Mouse (Mus musculus) monocyte, adult 5-6 weeks (primary cell): ENCODE measurements around the gene Lcn9. TPM values are rescaled to one million over a fixed set of nuclear protein-coding genes. Genes with fewer than 3 reads are reported as not detected.

Experiments used
- ATAC-seq: fragments of 153-309, 156-312 bp; replicated peaks from 2 replicates; pipeline ENCODE4 v1.8.0; 2017; ENCODE audit warnings: mild to moderate bottlenecking; ENCODE audit not compliant: low TSS enrichment, insufficient number of reproducible peaks, severe bottlenecking, poor library complexity, low FRiP score
- total RNA-seq: library from RNA; stranded (forward); fragments of 200-1000, 200-491, 200-594 nt; gene quantifications from 3 replicates; pipeline ENCODE4 v1.2.3, GENCODE M21; 2017

The Lcn9 gene
- total RNA-seq, 1 experiment from 2014 or later, result not detected

DNA sequence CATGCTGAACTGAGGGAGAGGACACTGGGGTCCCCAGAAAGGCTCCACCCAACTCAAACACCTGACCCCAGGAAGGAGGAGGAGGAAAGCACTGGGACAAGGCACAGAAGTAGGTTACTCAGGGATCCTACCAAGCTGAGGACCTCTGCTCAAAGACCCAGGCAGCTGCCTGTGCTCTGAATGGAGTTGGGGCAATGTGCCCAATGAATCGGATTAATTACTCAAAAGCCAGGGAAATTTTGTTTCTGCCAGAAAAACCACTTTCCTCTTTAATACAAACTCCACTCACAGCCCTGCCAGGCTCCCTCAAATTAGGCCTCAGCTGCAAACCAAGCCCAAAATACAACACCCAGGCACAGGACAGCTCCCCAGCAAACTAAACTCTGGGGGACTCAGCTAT, 19.8 kb downstream of the Lcn9 start:
- no peak for ATAC-seq

DNA sequence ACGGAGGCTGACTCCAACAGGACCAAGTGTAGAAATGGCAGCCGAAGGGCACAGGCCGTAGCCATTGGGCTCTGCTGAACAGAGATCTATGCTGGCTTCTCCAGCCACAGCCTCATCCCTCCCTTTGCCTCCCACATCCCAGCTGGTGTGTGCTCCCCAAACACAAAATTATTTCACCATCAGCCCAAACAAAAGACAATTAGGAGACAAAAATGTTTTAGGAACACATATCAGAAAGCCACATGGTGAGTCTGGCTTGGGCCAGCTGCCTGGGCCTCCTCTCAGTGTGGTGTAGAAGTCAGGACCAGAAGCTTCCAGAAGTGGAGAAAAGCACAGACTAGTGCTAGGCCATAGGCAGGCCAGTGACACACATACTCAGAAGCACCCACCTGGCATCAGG, 21.1 kb downstream of the Lcn9 start:
- no peak for ATAC-seq

DNA sequence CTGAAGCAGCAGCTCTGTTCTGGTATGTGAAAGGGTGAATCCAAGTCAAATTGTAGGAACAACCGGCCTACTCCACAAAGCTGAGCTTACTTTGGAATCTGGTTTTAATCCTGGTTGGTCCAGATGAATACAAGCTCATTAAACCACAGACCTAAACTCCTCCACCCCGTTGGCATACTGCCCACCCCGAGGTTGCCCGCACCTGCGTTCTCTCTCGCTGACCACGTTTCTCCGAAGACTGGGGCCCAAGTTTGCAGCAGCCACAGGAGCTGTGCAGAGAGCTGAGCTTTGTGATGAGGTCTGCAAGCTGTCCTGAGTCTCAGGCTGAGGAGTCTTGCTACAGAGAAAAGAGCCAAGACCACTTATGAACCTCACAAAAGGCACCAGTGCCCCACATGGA, 23.6 kb downstream of the Lcn9 start:
- no peak for ATAC-seq

DNA sequence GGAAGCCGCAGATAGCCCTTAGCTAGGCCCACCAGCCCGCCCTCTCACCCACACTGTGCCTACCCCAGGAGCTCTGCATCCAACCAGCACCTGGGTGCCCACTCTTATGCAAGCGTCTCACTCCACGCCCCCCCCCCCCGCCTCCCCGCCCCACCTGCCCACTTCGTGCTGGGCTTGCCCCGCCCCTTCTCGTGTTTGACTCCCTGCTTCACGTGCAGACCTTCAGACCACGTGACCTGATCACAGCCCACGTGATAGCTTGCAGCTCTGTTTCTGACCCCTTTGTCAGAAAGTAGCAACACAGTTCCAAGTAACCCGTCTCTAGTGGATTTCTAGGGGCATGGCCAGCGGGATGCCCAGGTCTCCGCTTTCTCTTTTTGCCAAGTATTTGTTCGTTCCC, 24.3 kb downstream of the Lcn9 start, which contains the start of gene Sohlh1:
Gene Sohlh1 (minus strand): TSS at position 23 of the 400 bp plus-strand sequence.
- no peak for ATAC-seq

DNA sequence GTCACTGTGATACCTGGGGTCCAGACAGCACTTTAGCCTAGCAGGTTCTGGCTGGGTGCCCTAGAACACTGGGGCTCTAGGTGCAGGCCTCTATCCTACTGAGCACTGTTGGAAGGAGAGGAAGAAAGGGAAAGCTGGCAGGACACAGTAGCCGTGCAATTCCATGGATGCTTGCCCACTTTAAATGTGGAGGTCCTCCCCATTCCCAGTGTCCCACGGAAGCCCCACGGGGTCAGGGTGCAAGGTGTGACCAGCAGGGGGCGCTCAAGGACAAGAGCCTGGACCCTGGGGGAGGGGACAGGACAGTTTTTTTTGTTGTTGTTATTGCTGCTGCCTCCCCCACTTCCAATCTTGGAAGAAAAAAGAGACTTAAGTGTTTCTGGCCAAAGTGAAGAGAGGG, 27.4 kb downstream of the Lcn9 start:
- ATAC-seq, result no peak

DNA sequence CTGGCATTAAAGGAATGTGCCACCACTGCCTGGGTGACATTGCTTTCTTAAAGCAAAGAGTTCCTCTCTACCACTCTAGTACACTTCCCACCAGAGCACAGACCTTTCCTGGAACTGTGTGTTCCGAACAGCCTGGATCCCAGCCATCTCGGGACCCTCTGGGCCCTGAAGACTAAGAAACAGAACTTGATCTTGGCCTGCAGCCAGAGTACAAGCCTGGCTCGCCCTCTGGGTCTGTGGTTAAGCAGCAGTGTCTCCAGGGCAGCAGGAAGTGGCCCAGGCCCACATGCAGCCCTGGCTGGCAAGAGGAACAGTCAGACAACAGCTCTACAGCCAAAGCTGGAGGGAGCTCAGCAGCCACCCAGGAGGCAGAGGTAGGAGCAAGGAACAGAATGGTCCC, 29.7 kb downstream of the Lcn9 start:
- no peak for ATAC-seq

DNA sequence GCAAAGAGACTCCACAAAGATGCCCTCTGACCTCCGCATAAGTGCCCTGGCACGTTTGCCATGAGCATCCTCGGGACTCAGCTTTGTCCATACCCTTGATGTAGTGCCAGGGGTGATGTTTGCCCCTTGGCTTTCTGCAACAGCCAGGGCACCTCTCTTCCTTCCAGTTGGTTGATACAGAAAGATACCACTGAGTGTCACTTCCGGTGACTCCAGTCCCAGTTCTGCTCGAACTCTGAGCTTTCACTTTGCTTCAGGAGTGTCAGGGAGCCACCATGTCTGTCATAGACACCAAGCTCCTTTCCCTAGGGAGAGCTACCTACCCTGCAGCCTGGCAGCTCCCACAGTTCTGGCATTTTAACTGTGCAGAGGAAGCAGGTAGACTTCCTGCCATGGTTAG, 31.0 kb downstream of the Lcn9 start:
- no peak for ATAC-seq

DNA sequence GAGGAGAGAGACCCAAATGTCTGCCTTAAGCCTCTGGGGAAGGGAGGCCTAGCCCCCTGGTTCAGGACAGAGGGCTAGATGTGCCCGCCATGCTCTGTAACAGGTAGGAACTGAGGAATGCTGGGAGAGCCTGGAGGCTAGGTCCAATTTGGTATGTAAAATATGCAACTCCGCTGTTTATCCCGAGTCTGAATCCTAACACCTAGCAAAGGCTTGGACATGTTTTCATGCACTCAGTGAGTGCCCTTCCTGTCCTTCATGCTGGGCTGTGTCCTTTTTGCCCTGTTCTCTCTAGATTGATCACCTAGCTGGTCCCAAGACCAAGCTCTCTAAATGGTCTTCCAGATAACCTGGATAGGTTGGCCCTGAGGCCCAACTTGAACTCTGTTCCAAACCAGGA, 36.9 kb downstream of the Lcn9 start:
- no peak for ATAC-seq

DNA sequence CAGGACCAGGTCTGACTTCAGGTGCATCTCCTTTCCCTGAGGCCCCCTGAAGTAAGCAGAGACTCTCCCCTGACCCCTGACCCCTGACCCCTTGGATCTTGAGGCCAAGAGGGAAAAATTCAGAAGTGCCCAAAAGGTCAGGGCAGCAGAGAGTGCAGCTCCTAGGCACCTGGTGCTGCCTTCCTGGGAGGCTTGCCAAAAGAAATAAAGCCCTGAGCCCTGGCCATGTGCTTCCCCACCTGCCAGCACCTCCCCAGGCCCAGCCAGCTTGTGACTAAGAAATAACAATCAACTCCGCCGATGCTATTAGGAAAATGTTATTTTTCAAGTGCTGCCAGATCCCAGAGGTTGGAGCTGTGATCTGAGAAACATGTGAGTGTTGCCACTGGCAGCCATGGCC, 39.1 kb downstream of the Lcn9 start:
- no peak for ATAC-seq

DNA sequence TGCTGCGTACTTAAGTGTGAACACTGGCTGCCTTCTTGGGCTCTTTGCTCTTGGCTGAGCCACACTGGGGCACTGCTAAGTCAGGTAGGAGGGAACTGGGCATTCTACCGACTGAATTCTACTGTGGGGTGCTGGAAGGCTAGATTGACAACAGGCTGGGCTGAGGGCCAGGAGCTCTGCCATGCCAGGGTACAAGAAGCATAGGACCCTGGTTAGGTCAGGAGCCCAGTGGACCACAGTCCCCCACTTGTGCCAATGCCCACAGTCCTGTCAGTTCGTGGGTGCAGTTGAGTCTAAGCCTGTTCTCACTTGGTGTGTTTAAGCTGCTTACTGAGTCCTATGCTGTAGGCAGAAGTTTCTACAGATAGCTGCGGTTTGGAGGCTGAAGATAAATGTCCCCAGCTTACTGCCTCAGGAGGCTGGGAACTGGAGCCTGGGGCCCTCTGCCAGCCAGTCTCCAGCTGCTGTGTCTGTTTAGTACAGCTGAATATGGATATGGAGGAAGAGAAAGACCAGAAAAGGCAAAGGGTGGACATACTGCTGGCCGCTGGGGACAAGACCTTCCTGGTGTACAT, 39.8 kb downstream of the Lcn9 start:
- ATAC-seq, result no peak

DNA sequence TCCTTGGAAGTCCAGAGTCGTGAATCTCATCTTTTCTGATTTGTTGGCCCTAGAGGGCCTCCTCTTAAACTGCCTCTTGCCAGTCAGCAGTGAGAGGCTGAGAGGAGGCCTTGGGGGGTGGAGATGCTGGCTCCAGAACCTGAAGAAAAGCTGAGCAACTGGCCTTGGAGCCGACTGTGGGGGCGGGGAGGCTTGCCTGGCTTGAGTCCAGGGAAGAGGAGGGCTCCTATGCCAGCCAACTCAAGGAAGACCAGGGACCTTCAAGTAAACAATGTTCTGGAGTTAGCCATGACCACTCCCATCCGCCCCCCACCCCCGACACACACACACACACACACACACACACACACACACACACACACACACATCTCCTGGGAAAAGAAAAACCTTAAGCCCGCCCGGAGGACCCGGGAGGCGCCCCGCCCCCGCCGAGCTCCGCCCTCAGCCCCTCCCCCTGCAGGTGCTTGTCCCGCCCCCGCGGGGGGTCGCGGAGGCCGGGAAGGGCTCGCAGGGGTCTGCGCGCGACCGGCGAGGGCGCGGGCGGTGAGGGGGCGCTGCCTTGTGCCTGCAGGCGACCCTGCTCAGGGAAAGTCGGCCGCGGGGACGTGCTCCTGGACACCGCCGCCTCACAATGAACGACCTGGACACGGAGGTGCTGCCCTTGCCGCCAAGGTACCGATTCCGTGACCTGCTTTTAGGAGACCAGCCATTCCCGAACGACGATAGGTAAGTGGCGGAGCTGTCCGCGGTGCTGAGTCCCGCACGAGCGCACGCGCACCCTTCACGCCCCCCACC, 40.6 kb downstream of the Lcn9 start, which contains the start of gene Kcnt1:
Gene Kcnt1 (plus strand): TSS at position 398 of the 795 bp plus-strand sequence.
- ATAC-seq, result no peak

DNA sequence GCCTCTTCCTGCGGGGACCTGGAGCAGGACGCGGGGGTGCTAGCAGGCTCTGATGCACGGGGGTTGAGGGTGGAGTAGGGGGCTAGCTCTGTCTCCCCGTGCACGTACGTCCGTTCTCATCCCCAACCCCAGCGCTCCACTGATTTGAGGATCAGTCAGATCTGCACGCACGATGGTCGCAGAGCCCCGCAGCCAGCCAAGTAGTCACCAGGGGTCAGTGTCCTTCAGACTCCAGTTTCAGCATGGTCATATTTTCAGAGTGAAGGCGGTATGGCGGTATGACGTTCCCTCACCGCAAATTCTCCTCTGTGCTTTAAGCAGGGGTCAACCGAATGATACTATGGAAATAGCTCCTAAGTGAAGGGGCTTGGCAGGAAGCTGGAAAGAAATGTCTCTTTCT, 41.3 kb downstream of the Lcn9 start:
- no peak for ATAC-seq

DNA sequence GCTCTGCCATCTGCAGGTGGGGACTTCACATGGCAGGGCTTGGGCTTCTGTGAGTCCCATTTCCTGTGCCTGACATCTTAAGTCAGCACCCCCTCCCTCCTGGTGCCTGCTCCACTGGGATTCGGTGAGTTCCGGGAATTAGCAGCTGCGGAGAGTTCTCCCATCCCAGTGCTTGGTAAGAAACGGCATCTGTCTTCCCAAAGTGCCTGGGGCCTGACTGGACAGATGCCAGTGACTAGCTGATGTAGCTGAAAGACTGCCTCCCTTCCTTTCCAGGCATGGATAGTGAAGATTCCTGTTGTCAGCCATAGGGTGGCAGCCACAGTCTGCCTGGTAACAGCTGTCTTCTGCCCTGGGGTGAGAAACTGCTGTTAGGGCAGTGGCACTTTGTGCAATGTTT, 42.5 kb downstream of the Lcn9 start:
- ATAC-seq, result no peak

DNA sequence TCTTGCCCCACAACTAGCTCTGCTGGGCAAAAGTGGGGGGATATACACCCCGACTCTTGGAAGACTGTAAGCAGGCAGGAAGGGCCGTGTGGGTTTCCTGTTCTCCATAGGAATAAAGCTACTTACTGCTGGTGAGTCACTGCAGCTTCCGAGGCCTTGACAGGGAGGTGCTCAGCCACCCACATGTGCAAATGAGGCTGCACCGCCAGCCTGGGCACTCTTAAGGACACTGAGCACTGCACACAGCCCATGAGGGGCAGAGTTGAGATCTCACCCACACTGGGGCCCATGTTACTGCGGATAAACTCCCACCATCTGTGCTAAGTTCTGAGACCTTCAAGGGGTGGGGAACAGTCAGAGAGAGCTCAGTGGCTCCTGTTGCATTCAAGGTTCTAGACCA, 43.7 kb downstream of the Lcn9 start:
- ATAC-seq, result no peak

Other genes starting within 250 kb of the Lcn9 start
- gene Mamdc4, start 248.3 kb upstream of the Lcn9 start, total RNA-seq, result 2.8 to 6.2 TPM in 2 of 3 replicates, not detected in the other
- gene Phpt1, start 247.9 kb upstream of the Lcn9 start, total RNA-seq, result 0.67 to 1.9 TPM (median 1.1 TPM) in 3 replicates
- 0.10 TPM in 1 of 3 replicates, not detected in the others for gene Ajm1, start 241.4 kb upstream of the Lcn9 start, total RNA-seq
- 42.7 to 71.6 TPM (median 51.7 TPM) in 3 replicates for gene Rabl6, start 214.6 kb upstream of the Lcn9 start, total RNA-seq
- gene Ccdc183, start 205.5 kb upstream of the Lcn9 start, total RNA-seq, result not detected in 3 replicates
- 12.4 to 19.4 TPM (median 14.3 TPM) in 3 replicates for gene Tmem141, start 201.1 kb upstream of the Lcn9 start, total RNA-seq
- gene Fcna, start 195.1 kb upstream of the Lcn9 start, total RNA-seq, result not detected in 3 replicates
- gene Lcn8, start 170.0 kb upstream of the Lcn9 start, total RNA-seq, result not detected in 3 replicates
- gene Lcn5, start 165.2 kb upstream of the Lcn9 start, total RNA-seq, result not detected in 3 replicates
- not detected in 3 replicates for gene Lcn6, start 146.4 kb upstream of the Lcn9 start, total RNA-seq
- not detected in 3 replicates for gene Lcn10, start 140.4 kb upstream of the Lcn9 start, total RNA-seq
- not detected in 3 replicates for gene Obp2a, start 123.1 kb upstream of the Lcn9 start, total RNA-seq
- 1.5 to 4.4 TPM (median 3.9 TPM) in 3 replicates for gene Bmyc, start 116.4 kb upstream of the Lcn9 start, total RNA-seq
- gene Obp2b, start 86.1 kb upstream of the Lcn9 start, total RNA-seq, result not detected in 3 replicates
- gene Lcn3, start 57.6 kb upstream of the Lcn9 start, total RNA-seq, result not detected in 3 replicates
- not detected in 3 replicates for gene Lcn11, start 46.1 kb upstream of the Lcn9 start, total RNA-seq
- not detected in 3 replicates for gene Gm13539, start 40.9 kb upstream of the Lcn9 start, total RNA-seq
- gene Glt6d1, start 7.3 kb upstream of the Lcn9 start, total RNA-seq, result not detected in 3 replicates
- gene Sohlh1, start 24.1 kb downstream of the Lcn9 start, total RNA-seq, result 0.39 TPM in 1 of 3 replicates, not detected in the others
- 0.43 TPM in 1 of 3 replicates, not detected in the others for gene Kcnt1, start 40.6 kb downstream of the Lcn9 start, total RNA-seq
- gene Camsap1, start 160.1 kb downstream of the Lcn9 start, total RNA-seq, result 6.8 to 26.4 TPM (median 13.4 TPM) in 3 replicates
- 29.9 to 55.6 TPM (median 51.8 TPM) in 3 replicates for gene Ubac1, start 198.6 kb downstream of the Lcn9 start, total RNA-seq